Mouse (Mus musculus): ENCODE results near the gene Hist1h2bk.

The Hist1h2bk gene

DNA sequence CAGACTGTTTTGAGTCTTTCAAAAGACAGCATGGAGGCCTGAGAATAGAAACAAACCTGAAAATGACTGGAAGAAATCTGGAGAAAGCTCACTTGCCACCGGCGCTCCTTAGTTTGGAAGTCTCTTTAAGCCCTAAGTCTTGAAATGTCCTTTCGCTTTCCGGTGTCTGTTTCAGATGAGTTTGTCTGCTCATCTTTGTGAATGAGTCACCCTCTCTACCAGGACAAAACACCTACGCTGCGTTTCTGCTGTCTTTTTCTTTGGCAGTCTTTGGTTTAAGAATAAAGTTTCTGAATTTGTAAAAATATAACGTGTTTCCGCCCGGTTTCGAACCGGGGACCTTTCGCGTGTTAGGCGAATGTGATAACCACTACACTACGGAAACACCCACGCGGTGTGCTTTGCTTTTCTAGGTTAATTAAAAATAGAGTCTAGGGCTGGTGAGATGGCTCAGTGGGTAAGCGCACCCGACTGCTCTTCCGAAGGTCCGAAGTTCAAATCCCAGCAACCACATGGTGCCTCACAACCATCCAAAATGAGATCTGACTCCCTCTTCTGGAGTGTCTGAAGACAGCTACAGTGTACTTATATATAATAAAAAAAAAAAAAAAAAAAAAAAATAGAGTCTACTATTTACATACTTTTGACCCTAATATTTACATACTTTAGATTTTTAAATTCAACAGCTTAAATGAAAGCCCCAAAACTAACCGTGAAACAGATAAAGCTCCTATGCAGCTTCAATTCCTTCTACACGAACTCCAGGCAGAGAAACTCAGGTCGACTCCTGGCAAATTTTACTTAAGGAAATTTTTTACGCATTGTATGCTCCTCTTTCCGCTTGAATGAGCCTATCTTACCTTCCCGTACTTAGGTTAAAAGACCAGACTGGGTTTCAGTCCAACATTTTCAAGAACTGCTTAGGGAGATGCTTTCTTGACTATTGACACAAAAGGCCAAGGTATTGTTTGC lies 19.9 kb upstream of the Hist1h2bk start:
- DNase-seq: peak; percentile 60 to 68

DNA sequence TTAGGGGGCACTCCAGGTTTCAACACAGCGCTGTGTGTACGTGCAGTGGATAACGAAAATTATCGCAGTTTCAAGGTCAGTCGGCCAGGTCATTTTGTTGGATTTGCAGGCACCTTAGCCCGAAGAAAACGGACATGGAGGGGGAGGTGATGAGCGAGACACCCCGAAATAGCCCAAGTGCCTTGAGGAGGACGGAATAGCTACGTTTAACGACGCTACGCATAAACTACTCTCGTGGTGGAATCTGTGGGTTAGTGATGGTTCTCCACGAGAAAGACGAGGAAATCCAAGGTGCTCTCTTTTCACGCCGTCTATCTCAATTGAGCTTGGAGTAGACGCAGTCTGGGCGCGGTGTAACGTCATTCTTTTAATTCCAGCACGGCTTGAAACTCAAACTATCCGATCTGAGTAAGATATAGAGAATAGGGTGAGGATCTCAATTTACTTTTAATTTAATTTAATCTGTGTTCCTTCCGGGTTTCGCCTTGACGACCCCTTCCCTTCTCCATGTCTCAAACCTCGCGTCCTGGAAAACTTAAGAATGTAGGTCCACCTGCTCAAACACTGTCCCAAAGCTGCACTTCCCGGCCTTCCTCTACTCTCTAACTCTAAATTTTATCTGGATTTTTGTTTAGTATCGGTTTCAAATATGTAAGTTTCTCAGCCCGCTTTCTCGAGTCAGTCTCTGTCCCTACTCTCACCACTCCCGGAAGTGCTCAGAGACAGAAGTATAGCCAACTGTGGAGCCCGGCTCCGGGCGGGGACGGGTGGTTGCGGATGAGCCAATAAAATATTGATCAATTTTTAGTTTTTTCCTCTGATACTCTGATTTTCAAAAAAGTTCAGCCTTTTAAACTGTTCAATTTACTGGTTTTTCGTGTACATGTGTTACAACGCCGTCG lies 15.5 kb upstream of the Hist1h2bk start:
- DNase-seq: no peak

DNA sequence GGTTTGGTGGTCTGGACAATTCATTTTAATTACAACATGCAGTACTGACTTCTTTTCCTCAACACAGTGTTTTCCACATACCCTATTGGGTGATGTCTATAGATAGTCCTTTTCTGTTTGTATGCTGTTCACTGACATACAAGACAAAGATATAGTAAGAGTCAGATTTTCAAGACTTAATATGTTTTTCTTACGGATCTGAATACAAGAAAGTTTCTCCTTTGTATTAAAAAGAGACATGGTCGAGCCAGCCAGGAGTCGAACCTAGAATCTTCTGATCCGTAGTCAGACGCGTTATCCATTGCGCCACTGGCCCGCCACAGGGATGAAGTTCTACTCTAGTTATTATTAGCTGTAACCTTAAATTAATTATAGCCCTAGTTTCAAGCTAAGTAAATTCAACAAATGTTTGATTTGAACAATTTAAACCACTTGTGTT lies 14.8 kb upstream of the Hist1h2bk start:
- DNase-seq: peak; percentile 56 to 60

DNA sequence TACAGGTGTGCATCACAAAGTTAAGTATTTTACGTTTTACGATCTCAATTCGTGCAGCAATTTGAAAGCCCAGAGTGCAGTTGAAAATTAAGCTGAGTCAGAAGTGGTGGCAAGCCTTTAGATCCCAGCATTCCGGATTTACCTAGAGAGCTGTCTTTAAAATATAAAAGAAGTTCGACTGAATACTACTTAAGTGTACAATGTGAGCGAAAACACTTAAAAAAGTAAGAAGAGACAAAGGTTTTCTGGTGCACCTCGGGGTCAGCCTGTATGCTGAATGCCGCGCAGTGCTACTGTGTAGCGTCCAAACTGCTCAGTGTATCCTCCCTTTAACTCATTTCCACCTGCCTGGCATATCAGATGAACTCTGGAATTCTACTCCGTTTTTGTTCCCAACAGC lies 14.1 kb upstream of the Hist1h2bk start:
- no peak for DNase-seq

DNA sequence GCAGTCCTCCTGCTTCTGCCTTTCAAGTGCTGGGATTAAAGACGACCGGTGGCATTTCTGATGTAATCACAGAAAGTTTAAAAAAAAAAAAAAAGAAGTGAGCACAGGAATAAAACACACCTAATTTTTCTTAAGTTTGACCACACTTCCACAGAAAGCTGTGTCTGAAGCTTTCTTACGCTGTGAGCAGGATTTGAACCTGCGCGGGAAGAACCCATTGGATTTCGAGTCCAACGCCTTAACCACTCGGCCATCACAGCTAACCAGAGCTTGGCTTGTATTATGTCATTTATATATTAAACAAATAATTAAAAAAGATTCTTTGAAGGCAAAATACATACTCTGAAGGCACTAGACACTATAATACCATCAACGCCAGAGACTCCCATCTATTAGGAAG lies 13.4 kb upstream of the Hist1h2bk start:
- peak; percentile 81 for DNase-seq

DNA sequence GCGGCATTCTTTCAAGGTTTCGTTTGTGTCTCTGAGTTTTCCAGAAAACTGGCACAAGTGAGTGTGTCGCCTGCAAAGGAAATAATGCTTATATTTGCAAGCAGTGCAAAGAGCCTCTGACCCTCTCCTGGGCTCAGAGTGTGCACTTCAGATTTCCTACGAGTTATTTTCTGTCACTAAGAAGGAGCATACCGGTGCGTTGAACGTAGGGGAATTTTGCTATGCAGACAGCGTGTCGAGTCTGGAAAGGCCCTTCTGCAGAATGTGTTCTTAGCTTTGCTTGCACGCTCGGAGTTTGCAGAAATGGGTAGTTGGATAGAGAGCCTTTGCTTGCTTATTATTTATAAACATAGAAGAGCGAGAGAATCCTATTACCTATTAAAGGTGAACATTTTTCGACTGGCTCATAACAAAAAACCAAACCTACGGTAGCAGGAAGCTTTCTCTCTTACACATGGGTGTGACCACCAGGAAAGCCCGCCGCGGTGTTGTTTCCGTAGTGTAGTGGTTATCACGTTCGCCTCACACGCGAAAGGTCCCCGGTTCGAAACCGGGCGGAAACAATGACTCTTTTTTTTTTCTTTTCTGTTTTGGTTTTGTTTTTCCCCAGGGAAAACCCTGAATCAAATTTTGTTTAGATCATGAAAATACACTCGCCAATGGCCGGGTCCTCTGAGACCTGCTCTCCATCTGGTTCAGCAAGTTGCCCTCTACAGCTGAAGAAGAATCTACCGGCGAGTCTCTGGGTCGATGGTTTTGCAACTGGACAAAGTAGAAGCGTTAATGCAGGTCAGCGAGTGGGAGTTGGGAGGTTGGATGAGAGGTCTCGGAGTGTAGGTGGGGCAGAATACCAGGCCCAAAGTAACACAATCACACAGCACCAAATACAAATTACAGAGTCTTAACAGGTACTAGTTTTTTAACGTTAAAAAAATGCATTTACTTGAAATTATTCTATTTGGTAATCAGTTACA lies 9.3 kb upstream of the Hist1h2bk start:
- DNase-seq: peak; percentile 76 to 79

DNA sequence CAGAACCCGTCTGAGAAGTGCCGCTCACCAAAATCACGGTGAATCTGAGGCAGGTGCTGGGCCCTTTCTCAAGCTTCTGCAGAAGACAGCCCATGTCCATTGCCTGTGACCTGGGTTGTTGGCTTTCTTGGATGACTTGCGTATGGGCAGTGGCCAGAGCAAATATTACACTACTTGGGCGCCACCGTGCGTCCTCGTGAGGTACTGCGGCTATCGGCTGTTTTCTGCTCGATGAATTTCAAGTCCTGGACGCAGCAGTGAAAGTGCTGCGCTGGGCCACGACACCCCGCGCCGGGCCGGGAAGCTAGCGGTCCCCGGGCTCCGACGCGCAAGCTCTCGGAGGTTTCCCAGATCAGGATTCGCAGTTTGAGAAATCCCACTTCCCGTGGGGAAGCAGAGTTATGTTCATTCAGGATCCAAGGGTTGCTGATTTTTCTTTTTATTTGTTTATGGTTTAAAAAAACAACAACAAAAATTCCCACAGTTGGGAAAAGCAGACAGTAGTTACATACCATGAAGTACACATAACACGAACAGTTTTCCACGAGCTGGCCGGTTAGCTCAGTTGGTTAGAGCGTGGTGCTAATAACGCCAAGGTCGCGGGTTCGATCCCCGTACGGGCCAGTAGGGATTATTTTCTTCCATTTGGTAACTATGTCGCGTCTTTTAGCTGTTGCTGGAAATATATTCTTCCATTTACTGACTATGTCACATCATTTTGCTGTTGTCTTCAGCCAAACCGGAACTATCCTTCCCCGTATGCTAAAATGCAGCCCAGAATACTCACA lies 6.8 kb upstream of the Hist1h2bk start:
- DNase-seq: peak; percentile 93 to 94

DNA sequence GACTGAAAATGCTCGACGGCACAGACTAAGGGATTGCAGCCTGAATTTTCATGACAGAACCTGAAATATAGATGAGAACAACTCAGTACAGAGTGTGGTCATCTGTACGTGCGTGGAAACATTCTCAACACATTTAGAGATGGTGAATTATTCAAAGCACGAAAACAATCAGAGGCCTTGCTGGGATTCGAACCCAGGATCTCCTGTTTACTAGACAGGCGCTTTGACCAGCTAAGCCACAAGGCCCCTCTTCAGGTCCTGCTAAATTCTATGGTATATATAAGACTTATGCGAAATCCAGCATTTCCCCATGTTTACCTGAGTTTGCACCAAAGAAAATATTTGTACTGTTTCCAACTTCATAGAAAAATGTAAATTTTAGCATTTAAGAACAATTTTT lies 5.7 kb upstream of the Hist1h2bk start:
- DNase-seq: no peak

DNA sequence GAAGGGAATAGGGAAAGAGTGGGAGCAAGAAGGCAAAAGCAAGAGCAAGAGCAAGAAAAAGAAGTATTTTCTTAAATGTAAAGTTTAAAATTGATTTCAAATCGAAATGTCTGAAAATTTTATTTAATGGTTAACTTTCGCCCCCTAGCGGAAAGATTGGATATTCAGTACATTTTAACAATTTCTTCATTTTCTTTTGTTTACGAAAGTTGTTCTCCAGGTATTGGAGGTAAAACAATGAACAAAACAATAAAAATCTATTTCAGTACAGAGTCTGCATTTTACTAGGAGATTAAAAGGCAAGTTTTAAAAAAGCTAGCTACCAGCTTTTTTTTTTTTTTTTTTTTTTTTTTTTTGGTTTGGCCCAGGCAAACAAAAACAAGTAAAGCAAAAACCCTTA lies 5.2 kb upstream of the Hist1h2bk start:
- DNase-seq: no peak

DNA sequence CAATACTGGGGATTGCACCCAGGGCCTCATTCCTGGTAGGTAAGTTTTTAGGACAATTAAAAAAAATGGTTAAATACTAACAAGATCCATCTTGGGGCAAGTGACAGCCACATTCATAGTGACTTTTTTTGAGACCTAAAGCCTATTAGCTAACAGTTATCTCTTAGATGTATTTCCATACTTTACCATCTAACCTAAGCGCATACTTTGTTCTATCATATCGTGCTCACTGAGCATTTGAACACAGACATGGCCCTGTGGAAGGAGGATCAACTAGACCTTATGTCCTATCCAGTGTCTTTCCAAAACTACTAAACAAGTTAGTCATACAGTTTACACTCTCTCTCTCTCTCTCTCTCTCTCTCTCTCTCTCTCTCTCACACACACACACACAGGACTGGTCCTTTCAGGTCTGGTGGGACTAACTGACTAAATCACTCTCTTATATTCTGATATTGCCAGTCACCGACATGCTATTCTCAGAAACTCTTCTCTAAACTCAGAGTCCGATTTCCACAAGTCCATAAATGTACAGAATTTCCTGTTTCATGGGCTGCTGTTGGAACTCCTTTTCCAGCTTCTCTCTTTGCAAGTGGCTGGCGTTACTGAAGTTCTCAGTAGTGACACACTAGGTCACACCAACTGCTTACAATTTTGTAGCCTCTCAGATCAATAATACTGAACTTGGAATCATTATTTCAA lies 1.8 kb upstream of the Hist1h2bk start:
- DNase-seq: no peak

DNA sequence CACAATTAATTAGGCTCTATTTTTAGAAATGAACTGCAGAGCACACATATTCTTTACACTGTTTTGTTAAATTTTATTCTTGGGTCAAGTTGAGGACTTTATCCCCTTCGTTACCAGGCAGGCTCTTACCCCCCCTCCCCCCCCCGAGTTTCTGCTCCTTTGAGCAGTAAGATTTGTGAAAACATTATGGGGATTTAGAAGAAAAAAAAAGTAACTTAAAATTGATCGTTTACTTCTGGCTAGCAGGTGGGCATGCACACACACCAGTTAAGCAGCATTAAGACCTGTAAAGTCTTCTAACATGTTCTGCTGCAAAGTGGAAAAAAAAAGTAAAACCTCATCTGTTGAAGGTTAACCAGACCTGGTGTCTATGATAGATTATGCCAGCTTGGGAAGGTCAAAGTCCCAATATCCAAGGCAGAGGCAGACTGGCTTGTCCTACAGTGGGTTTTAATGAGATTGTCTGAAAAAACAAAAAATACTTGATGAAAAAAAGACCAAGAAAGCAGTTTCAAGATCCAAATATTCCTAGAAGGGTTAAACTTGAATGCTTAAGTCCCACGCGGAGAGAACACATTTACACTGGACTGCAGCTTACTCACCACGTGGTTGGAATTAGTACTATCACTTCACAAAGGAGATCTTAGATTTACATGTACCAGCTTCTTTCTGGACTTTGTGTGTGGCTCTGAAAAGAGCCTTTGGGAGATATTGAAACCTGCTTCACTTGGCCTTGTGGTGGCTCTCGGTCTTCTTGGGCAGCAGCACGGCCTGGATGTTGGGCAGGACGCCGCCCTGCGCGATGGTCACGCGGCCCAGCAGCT lies 1.0 kb upstream of the Hist1h2bk start:
- DNase-seq: no peak

DNA sequence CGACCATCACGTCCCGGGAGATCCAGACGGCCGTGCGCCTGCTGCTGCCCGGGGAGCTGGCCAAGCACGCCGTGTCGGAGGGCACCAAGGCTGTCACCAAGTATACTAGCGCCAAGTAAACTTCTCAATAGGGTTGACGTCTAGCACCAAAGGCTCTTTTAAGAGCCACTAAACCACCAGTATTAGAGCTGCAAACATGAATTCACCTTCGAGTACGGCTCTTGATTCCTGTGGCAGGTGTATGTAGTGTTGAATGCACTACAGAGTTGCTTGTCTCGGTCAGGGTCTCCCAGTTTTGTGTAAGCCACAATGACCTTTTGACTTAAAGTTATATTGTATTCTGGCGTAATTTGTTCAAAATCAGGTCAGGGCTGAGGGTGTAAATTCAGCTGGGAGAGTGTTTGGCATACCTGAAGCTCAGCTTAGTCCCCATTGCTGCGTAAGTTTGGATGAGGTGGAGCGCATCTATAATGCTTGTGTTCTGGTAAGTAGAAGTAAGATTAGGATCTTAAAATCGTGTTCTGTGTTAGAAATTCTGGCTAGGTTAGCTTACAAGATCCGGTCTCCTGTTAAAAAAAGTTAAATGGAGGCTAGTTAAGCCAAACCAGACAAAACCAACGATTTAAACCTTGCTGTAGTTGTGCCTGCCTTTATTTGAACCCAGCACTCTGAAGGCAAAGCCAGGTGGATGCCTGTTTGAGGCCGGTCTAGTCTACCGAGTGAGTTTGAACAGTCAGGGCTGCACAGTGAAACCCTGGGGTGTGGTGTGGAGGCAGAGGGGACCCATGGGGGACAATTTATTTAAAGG lies 683 bp downstream of the Hist1h2bk start:
- no peak for DNase-seq

DNA sequence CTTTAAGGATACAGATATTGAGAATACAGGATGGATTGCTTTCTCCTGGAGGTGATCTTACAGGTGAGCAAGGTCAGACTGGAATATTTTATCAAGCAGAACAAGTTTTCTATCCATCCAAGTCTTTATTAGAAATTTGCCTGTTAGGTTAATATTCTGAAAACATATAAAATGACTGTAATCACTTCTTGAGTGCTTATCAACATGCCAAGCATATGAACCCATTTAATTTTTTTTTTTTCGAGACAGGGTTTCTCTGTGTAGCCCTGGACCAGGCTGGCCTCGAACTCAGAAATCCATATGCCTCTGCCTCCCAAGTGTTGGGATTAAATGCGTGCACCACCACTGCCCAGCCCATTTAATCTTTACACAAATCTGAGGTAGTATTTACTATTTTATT lies 1.3 kb downstream of the Hist1h2bk start:
- DNase-seq: no peak

DNA sequence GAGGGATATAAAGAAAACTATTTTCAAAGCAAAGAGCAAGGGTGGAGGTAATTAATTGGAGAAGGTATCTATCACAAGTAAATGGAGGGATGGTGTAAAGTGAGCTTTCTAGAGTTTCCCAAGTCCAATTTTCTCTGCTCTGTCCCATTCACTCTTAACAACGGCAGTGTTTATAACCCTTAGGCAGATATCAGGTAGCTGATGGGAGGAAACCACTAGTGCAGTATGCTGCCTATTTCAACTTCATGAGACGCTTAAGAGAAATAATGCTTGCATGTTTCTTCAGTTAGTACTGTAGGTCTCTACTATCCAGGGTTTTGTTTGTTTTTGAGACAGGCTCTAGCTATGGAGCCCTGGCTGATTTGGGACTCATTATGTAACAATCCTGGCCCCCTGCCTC lies 1.7 kb downstream of the Hist1h2bk start:
- DNase-seq: no peak

DNA sequence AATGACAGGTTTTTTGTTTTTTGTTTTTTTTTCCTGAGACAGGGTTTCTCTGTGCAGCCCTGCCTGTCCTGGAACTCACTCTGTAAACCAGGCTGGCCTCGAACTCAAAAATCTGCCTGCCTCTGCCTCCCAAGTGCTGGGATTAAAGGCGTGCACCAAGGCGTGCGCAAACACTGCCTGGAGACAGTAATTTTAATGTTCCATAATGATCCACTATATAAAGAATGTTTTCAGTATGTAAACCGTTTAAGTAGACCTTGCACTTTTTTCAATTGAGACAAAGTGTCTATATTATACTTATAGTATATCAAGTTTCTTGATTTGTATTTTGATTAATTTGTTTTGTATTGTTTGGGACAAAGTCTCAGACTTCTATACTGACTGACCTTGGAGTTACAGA lies 3.7 kb downstream of the Hist1h2bk start:
- no peak for DNase-seq

DNA sequence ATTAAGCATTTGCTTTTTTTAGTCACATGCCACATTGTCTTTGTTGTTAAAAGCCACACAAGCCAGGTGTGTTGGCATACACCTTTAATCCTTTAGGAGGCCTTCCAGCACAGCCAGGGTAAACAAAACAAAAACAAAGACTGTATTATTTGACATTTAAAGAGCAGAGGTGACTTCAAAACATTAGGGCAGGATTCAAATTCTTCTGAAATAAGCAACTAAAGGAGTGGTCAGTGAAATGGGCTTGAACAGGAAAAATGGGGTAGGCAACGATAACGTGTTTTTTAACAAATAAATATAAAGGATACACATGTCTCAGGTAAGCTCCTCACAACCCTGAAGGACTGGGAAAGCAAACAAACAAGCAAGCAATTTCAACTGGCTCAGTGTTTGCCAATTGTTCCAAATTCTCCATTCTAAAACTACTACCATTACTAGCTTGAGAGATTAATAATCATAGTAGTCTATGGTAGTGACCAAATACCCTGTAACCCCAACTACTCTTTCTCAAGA lies 4.3 kb downstream of the Hist1h2bk start:
- DNase-seq: no peak

DNA sequence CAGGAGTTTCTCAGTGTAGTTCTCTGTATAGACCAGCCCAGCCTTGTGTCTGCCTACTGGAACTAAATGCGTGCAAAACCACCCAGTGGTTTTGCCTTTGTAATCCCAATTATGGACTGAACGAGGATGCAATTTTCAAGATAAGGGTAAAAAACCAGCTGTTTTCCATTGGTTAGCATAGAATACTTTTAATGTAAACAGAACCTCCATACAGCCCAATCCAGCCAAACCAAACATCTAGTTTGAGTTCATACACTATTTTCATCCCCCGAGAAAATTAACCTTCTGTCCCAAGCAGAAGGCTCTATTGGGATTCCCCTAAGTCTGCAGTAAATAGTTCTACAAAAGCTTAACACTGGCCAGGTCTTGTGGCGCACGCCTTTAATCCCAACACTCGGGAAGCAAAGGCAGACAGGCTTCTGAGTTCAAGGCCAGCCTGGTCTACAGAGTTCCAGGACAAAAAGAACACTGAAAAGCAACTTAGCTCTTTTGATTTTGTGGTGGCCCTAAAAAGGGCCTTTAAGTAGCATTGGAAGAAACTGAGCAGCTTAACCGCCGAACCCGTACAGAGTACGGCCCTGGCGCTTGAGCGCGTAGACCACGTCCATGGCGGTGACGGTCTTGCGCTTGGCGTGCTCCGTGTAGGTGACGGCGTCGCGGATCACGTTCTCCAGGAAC lies 4.9 kb downstream of the Hist1h2bk start:
- DNase-seq: no peak

DNA sequence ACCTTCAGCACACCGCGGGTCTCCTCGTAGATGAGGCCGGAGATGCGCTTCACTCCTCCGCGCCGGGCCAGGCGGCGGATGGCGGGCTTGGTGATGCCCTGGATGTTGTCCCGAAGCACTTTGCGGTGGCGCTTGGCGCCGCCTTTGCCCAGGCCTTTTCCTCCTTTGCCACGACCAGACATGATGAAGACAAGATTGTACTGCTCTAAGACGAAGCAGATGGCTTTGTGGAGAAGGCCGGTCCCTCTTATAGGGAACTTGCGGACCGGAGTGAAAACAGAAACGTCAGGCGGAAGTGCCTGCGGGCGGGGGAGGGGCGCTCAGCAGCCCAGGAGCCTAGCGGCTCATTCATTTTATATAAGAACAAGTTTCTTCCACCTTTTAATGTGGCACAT lies 5.5 kb downstream of the Hist1h2bk start, which contains the start of gene Hist1h4i:
Gene Hist1h4i (minus strand): TSS at position 221 of the 395 bp plus-strand sequence.
- peak; percentile 92 to 93 for DNase-seq

Data from lung, adult 18-20 months (tissue).